Mouse (Mus musculus): ENCODE measurements at regions not wholly inside any gene's neighbourhood (a gene's known extent, or its start where the extent isn't known, plus 50 kb on each side); places are given as distances from the start of the nearest gene placed in this dataset.
A peak's percentile ranks its signal among the peaks of the same experiment; 100 is the strongest.

DNA sequence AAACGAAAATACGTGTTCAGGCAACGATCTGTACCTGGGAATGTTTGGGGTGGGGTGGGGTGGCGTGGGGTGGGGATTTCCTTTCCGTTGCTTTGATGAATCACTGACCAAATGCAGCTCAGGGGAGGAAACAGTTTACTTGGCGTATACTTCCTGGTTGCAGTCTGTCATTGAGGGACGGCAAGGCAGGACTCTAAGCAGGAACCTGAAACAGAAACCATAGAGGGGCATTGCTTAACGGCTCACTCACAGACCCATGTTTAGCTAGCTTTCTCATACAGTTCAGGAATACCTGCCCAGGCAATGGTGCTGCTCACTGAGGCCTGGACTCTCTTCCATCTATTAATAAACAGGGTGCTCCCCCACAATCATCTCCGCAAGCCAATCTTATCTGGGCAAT is 55.1 kb upstream of the Smox start:
- no peaks in the 10 kb centered on the region for H3K9me3 ChIP-seq (replicated peaks; ENCODE audit: low read length)
- in situ Hi-C loops (cut with MboI; ENCODE audit: low pct_ligation_motif_present, low pct_unique_long_range_greater_than_20kb, low sequenced_read_pairs), result no loop called here
- peak; percentile 38; the same call in 1 of the 2 replicates for TF ChIP-seq MEF2A (IDR thresholded peaks at IDR 0.05; ENCODE audit: borderline replicate concordance, low read depth, low read length)
- TF ChIP-seq USF2 (conservative IDR thresholded peaks at IDR 0.05; ENCODE audit: low read depth, low read length), result no peak
- TF ChIP-seq ZMIZ1 (IDR thresholded peaks at IDR 0.05; ENCODE audit: low read depth, low read length), result no peak
- TF ChIP-seq E2F4 (IDR thresholded peaks at IDR 0.05; ENCODE audit: insufficient replicate concordance, low read depth, low read length), result no peak
- TF ChIP-seq POLR2AphosphoS2 (IDR thresholded peaks at IDR 0.05; ENCODE audit: low read depth, low read length), result no peak
- TF ChIP-seq UBTF (IDR thresholded peaks at IDR 0.05; ENCODE audit: low read depth, low read length), result no peak
- TF ChIP-seq ZKSCAN1 (IDR thresholded peaks at IDR 0.05; ENCODE audit: borderline replicate concordance, low read depth, low read length), result peak; percentile 7; the same call in 1 of the 2 replicates
- peak; percentile 81 for TF ChIP-seq ELF1 (IDR thresholded peaks at IDR 0.05; ENCODE audit: low read depth, low read length)
- TF ChIP-seq IRF4 (IDR thresholded peaks at IDR 0.05; ENCODE audit: low read depth, low read length), result peak; percentile 63
- H3K9ac ChIP-seq (ENCODE audit: insufficient read depth, low read depth), result no peak overlapping the region
- H3K27me3 ChIP-seq (replicated peaks), result no peaks in the 10 kb centered on the region
- dilution Hi-C loops (cut with MboI; ENCODE audit: extremely low pct_ligation_motif_present, extremely low pct_unique_long_range_greater_than_20kb, low sequenced_read_pairs), result no loop called here
- no peaks in the 10 kb centered on the region for H3K79me2 ChIP-seq (replicated peaks; ENCODE audit: control insufficient read depth, extremely low read depth, insufficient read depth, poor library complexity, severe bottlenecking)
- no peaks in the 10 kb centered on the region for H3K36me3 ChIP-seq (replicated peaks in 1 of 2; ENCODE audit: control insufficient read depth in 1 of 2, insufficient read depth in 1 of 2, low read length in 1 of 2)
- peak overlapping the region; percentile 51 for H3K27ac ChIP-seq (ENCODE audit: insufficient read depth, low read depth)
- no peak for DNase-seq (ENCODE audit: extremely low read depth)
- H3K4me1 ChIP-seq (ENCODE audit: control insufficient read depth in 1 of 2, insufficient read depth in 2 of 2), result peaks cover 6 to 13% of the 10 kb centered on the region in 2 experiments; a peak in 3 of 4 replicates
- H3K4me2 ChIP-seq (ENCODE audit: insufficient read depth, low read depth, poor library complexity, severe bottlenecking), result no peak overlapping the region; the same call in 1 of the 2 replicates
- no peak overlapping the region for H3K4me3 ChIP-seq (replicated peaks in 1 of 3; ENCODE audit: low read depth in 2 of 3, low read length in 2 of 3, poor library complexity in 1 of 3)

DNA sequence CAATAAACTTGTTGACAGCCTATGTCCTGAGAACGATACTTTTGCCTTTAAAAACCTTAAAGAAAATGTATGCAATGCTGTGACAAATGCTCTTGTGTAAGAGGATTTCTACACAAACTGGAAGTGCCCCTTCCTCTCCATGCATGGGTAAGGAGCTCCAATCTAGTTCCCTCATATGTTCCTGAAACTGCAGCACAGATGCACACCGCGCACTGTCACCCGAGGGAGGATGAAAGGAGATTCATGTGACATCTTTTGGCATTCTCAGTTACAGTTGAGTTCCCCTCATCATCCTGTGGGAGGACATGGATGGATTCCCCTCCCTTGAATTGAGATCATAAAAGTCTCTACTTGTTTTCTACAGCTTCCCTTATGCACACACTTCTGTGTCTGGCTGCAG is 60.8 kb upstream of the Smox start:
- Histone ChIP-seq H3K4me1 (ENCODE audit: control insufficient read depth in 1 of 2, insufficient read depth in 2 of 2) (peaks cover 8 to 13% of the 10 kb centered on the region in 2 experiments; a peak in 3 of 4 replicates), H3K4me2 (ENCODE audit: insufficient read depth, low read depth, poor library complexity, severe bottlenecking) (no peak overlapping the region), H3K27me3 (replicated peaks) (peaks cover 2% of the 10 kb centered on the region), H3K27ac (ENCODE audit: insufficient read depth, low read depth) (no peak overlapping the region), H3K9ac (ENCODE audit: insufficient read depth, low read depth) (no peak overlapping the region), H3K4me3 (replicated peaks in 1 of 3; ENCODE audit: low read depth in 2 of 3, low read length in 2 of 3, poor library complexity in 1 of 3) (no peak overlapping the region), H3K9me3 (replicated peaks; ENCODE audit: low read length) (no peaks in the 10 kb centered on the region), H3K79me2 (replicated peaks; ENCODE audit: control insufficient read depth, extremely low read depth, insufficient read depth, poor library complexity, severe bottlenecking) (no peaks in the 10 kb centered on the region), H3K36me3 (replicated peaks in 1 of 2; ENCODE audit: control insufficient read depth in 1 of 2, insufficient read depth in 1 of 2, low read length in 1 of 2) (no peaks in the 10 kb centered on the region)
- dilution Hi-C loops (cut with MboI; ENCODE audit: extremely low pct_ligation_motif_present, extremely low pct_unique_long_range_greater_than_20kb, low sequenced_read_pairs) (no loop called here), in situ Hi-C loops (cut with MboI; ENCODE audit: low pct_ligation_motif_present, low pct_unique_long_range_greater_than_20kb, low sequenced_read_pairs) (loop anchor here (5.0 kb wide), 1 partner anchor 82 kb away; no protein-coding TSS in a partner anchor)
- DNase-seq (ENCODE audit: extremely low read depth), result no peak
- no peak for TF ChIP-seq TCF12 (IDR thresholded peaks at IDR 0.05; ENCODE audit: low read depth, low read length)
- TF ChIP-seq BHLHE40 (IDR thresholded peaks at IDR 0.05; ENCODE audit: low read depth, low read length), result 0 out of 2 replicates have a peak, but pooled peaks have one; percentile 8
- TF ChIP-seq EP300 (IDR thresholded peaks at IDR 0.05; ENCODE audit: low read length), result 0 out of 2 replicates have a peak, but pooled peaks have one; percentile 9

DNA sequence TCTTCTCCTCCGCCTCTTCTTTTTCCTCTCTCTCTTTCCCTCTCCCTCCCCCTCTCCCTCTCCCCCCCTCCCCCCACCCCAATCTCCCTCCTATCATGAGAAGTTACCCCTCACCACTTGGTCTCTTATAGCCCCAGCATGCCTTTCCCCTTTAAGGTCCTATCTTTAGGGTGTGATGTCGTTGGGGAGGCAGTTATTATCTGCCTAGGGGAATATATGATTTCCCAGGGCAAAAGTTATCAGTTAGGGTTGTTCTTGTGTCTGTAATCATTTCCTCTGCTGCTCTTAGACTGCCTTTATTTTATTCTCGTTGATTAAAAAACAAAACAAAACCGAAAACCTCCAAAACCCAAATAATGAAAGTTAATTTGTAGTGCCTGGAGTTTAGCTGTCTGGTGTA is 63.2 kb upstream of the Smox start:
- H3K36me3 ChIP-seq (replicated peaks in 1 of 2; ENCODE audit: control insufficient read depth in 1 of 2, insufficient read depth in 1 of 2, low read length in 1 of 2), result no peaks in the 10 kb centered on the region
- H3K27me3 ChIP-seq (replicated peaks), result peaks cover 2% of the 10 kb centered on the region
- peaks cover 14 to 25% of the 10 kb centered on the region in 2 experiments for H3K4me1 ChIP-seq (ENCODE audit: control insufficient read depth in 1 of 2, insufficient read depth in 2 of 2)
- no peak overlapping the region for H3K4me2 ChIP-seq (ENCODE audit: insufficient read depth, low read depth, poor library complexity, severe bottlenecking)
- dilution Hi-C loops (cut with MboI; ENCODE audit: extremely low pct_ligation_motif_present, extremely low pct_unique_long_range_greater_than_20kb, low sequenced_read_pairs) (no loop called here), in situ Hi-C loops (cut with MboI; ENCODE audit: low pct_ligation_motif_present, low pct_unique_long_range_greater_than_20kb, low sequenced_read_pairs) (no loop called here)
- H3K27ac ChIP-seq (ENCODE audit: insufficient read depth, low read depth), result no peak overlapping the region
- DNase-seq (ENCODE audit: extremely low read depth), result no peak
- H3K9me3 ChIP-seq (replicated peaks; ENCODE audit: low read length), result no peaks in the 10 kb centered on the region
- no peak overlapping the region for H3K4me3 ChIP-seq (replicated peaks in 1 of 3; ENCODE audit: low read depth in 2 of 3, low read length in 2 of 3, poor library complexity in 1 of 3)
- H3K79me2 ChIP-seq (replicated peaks; ENCODE audit: control insufficient read depth, extremely low read depth, insufficient read depth, poor library complexity, severe bottlenecking), result no peaks in the 10 kb centered on the region
- TF ChIP-seq JUN (IDR thresholded peaks at IDR 0.05; ENCODE audit: insufficient read depth, low read depth, low read length), result no peak
- TF ChIP-seq RAD21 (IDR thresholded peaks at IDR 0.05; ENCODE audit: low read depth, low read length), result no peak
- no peak overlapping the region for H3K9ac ChIP-seq (ENCODE audit: insufficient read depth, low read depth)

All from CH12.LX (cell line).